Mouse (Mus musculus) neural tube, embryonic 11.5 days (tissue): ENCODE data around the gene Sst. TPM values are rescaled to one million over a fixed set of nuclear protein-coding genes. Genes with fewer than 3 reads are reported as not detected.

Experiments
- ATAC-seq: fragments of 200-750 bp; cut with Nextera tagmentation; 2 replicates; pipeline ENCODE4 v1.8.0; 2017; ENCODE audit warnings: moderate number of reproducible peaks, mild to moderate bottlenecking, moderate TSS enrichment, moderate library complexity; ENCODE audit not compliant: insufficient read depth, low FRiP score, low TSS enrichment
- DNase-seq: peaks from one replicate; pipeline ENCODE4 v3.0.0-alpha.2; 2015; ENCODE audit warnings: low spot score
- H3K27ac ChIP-seq: fragments of 300-500 bp; sonication (generic); 2 replicates; pipeline ENCODE4 v1.5.1; 2014; ENCODE audit warnings: low read depth, mild to moderate bottlenecking, low read length
- H3K27me3 ChIP-seq: fragments of 300-500 bp; sonication (generic); 2 replicates; pipeline ENCODE4 v1.6.1; 2014; ENCODE audit warnings: mild to moderate bottlenecking, low read length, mixed read lengths; ENCODE audit not compliant: control insufficient read depth, insufficient read depth
- H3K36me3 ChIP-seq: fragments of 300-500 bp; sonication (generic); 2 replicates; pipeline ENCODE4 v1.6.1; 2014; ENCODE audit warnings: mild to moderate bottlenecking, low read length, moderate library complexity, mixed read lengths; ENCODE audit not compliant: control insufficient read depth, insufficient read depth
- H3K4me1 ChIP-seq: fragments of 300-500 bp; sonication (generic); 2 replicates; pipeline ENCODE4 v1.6.1; 2014; ENCODE audit warnings: low read length, mixed read lengths; ENCODE audit not compliant: control insufficient read depth, insufficient read depth
- H3K4me2 ChIP-seq: fragments of 300-500 bp; sonication (generic); 2 replicates; pipeline ENCODE4 v1.6.1; 2014; ENCODE audit warnings: low read depth, mild to moderate bottlenecking, moderate library complexity
- H3K4me3 ChIP-seq: fragments of 300-500 bp; sonication (generic); 2 replicates; pipeline ENCODE4 v1.5.1; 2014; ENCODE audit warnings: low read depth, low read length
- H3K9ac ChIP-seq: fragments of 300-500 bp; sonication (generic); 2 replicates; pipeline ENCODE4 v1.6.1; 2014; ENCODE audit warnings: mild to moderate bottlenecking, low read length
- H3K9me3 ChIP-seq: fragments of 300-500 bp; sonication (generic); 2 replicates; pipeline ENCODE4 v1.6.1; 2016; ENCODE audit warnings: low read length; ENCODE audit not compliant: control insufficient read depth
- WGBS: fragments of 180-500 bp; shearing (Covaris S2); extraction: QIAGEN DNeasy Blood & Tissue Kit; methylation state at CpG from one replicate; pipeline ENCODE4 v1.1.7; 2014; 5-methylcytosine and 5-hydroxymethylcytosine counted together
- polyA plus RNA-seq: library from polyadenylated mRNA; unstranded; fragments of >200 nt; fragmentation: Nextera tagmentation; extraction: Ambion mirVana; gene quantifications from 2 replicates; pipeline ENCODE4 v1.2.1, GENCODE M21; 2014

The Sst gene
- 97.3 and 106 TPM in 2 replicates for polyA plus RNA-seq

- Histone ChIP-seq H3K27me3 (peaks cover 20% of the 10 kb centered on the region), H3K4me2 (peak within 1 kb of the TSS; percentile 36), H3K9me3 (no peaks in the 10 kb centered on the region), H3K36me3 (no peaks in the 10 kb centered on the region), H3K4me1 (no peaks in the 10 kb centered on the region), H3K9ac (peak within 1 kb of the TSS; percentile 18; the same call in 1 of the 2 replicates), H3K4me3 (peak within 1 kb of the TSS; percentile 18), H3K27ac (no peak within 1 kb of the TSS)
- WGBS: 6% methylated on average over 26 of the region's 26 CpGs
- no peak for ATAC-seq
- peak; percentile 34 for DNase-seq
Measured at GRCm38 (mm10) chr16:23890636-23891035, at the start of gene Sst. TSS of gene Sst (minus strand) at chr16:23890958.

GRCm38 (mm10) chr16:23934397-23934796 lies 43.6 kb upstream of the Sst start:
- 84% methylated on average over 2 of the region's 2 CpGs for WGBS
- no peak overlapping the region for H3K27ac ChIP-seq
- no peak overlapping the region for H3K9ac ChIP-seq
- no peaks in the 10 kb centered on the region for H3K27me3 ChIP-seq
- H3K4me2 ChIP-seq: no peak overlapping the region
- H3K4me1 ChIP-seq: no peaks in the 10 kb centered on the region
- H3K9me3 ChIP-seq: no peaks in the 10 kb centered on the region
- no peak for DNase-seq
- H3K36me3 ChIP-seq: no peaks in the 10 kb centered on the region
- ATAC-seq: no peak
- H3K4me3 ChIP-seq: no peak overlapping the region

DNA sequence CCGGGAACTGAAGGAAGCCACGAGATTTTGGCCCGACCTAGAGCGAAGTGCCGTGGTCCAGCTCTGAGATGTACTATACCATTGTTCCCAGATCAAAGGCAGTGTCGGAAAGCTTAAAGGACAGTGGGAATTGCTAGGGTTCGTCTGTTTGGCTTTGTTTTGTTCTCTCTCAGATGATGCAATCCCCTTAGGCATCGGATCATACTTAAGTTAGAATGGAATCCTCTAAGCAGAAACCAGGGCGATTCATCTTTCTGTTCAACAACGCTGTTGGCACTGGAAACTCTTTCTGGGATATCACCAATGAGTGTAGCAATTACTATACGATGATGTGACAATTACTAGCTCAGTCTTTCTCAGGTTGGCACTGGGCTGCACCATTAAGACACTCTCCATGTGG lies 41.5 kb upstream of the Sst start, which contains the start of gene Rtp2:
Gene Rtp2, minus strand, starts transcription at position 101 of the 400 bp plus-strand sequence.
- DNase-seq (no peak), ATAC-seq (no peak)
- H3K4me2 ChIP-seq: no peak within 1 kb of the TSS
- no peaks in the 10 kb centered on the region for H3K27me3 ChIP-seq
- no peak within 1 kb of the TSS for H3K27ac ChIP-seq
- no peak within 1 kb of the TSS for H3K9ac ChIP-seq
- no peaks in the 10 kb centered on the region for H3K4me1 ChIP-seq
- H3K4me3 ChIP-seq: no peak within 1 kb of the TSS
- H3K36me3 ChIP-seq: no peaks in the 10 kb centered on the region
- WGBS: 71% methylated on average over 11 of the region's 11 CpGs
- H3K9me3 ChIP-seq: no peaks in the 10 kb centered on the region

DNA sequence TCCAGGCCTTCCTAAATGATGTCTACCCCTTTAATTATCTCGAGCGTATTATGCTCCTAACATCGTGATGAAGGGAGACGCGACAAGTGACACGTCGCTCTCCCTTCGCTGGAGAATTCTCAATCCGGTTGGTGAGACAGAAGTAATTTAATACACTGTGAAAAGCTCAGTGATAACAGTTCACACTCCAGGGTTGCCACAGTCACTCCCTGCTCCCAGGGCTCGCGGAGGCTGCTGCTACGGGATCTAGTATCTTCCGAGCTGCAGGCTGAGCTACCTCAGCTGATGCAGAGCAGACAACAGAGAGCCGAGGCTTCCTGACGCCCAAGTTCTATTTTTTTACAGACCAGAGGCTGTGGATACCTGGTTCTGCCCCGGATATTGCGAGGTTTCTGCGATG lies 40.5 kb upstream of the Sst start:
- DNase-seq (no peak), ATAC-seq (no peak)
- H3K27me3 ChIP-seq: no peaks in the 10 kb centered on the region
- H3K36me3 ChIP-seq: no peaks in the 10 kb centered on the region
- H3K4me2 ChIP-seq: no peak overlapping the region
- no peaks in the 10 kb centered on the region for H3K4me1 ChIP-seq
- H3K27ac ChIP-seq: no peak overlapping the region
- H3K9me3 ChIP-seq: no peaks in the 10 kb centered on the region
- no peak overlapping the region for H3K9ac ChIP-seq
- 82% methylated on average over 18 of the region's 18 CpGs for WGBS
- no peak overlapping the region for H3K4me3 ChIP-seq

DNA sequence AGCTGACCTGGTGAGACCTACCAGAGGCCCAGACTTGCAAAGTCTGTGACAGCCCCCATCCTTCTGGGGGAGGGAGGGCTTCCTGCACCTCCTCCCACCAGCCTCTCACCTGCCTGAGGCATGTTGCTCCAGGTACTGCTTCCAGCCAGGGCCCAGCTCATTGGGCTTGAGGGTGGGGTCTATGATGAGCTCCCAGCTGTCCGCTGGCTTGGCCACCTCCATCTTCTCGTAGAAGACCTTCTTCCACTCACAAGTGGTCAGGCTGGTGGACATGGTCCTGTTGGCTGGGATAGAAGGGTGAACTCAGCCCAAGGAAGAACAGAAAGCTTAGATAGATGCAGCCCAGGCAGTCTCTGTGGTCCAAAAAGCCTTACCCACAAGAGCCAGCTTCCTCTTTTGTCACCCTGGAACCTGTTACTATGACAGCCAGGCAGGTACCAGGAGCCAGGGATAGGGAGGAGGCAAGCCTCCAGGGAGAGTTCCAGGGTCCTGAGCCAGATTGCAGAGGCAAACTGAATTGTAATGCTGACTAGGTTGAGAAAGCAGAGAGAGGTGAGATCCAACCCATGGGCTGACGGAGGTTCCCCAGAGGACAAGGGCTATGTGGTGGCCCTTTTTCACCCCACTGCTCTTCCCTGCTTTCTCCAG lies 39.8 kb upstream of the Sst start:
- DNase-seq: no peak
- 85% methylated on average over 3 of the region's 3 CpGs for WGBS

DNA sequence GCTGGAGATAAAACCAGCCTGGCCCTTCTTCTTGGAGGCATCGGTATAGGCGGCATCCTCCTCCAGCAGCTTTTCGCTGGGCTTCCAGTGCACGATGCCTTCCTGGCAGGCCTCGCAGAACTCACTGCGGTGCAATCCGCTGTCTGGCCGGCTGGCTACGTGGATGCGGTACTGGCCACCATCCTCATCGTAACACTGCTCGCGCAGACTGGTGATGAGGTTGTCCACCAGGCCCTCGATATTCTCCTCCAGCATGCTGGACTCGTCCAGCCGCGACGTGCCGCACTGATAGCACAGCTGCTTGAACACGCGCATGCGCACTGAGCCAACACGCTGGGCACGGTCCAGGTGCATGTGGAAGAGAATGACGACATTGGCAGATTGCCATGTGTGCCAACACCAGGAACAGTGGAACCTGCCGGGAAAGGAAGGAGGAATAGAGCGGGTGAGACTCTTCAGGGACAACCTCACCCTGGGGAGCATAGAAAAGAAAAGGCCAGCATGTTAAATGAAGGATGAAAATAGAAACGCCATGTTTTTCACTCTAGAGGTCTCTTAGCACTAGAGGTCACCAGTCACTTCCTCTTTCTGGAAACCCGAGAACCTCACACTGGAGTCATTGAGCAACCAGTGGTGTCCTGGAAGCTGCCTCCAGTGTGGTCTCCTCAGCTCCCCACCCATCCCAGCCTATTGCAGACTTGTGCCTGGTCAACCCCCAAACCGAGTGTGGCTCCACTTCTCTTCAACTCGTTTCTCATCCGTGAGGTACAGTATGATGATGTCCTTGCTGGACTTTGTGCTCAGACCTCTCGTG lies 36.8 kb upstream of the Sst start:
- Histone ChIP-seq H3K9me3 (no peaks in the 10 kb centered on the region), H3K4me1 (no peaks in the 10 kb centered on the region), H3K4me3 (no peak overlapping the region), H3K36me3 (no peaks in the 10 kb centered on the region), H3K27me3 (no peaks in the 10 kb centered on the region), H3K9ac (no peak overlapping the region), H3K27ac (no peak overlapping the region), H3K4me2 (no peak overlapping the region)
- 90% methylated on average over 33 of the region's 33 CpGs for WGBS
- DNase-seq: no peak
- ATAC-seq: no peak

More for the DNA sequence above, 39.8 kb upstream of the Sst start:
- Histone ChIP-seq H3K4me2 (no peak overlapping the region), H3K9ac (no peak overlapping the region), H3K4me1 (no peaks in the 10 kb centered on the region), H3K4me3 (no peak overlapping the region), H3K36me3 (no peaks in the 10 kb centered on the region), H3K9me3 (no peaks in the 10 kb centered on the region), H3K27ac (no peak overlapping the region), H3K27me3 (no peaks in the 10 kb centered on the region)
- no peak for ATAC-seq

- ATAC-seq: no peak
- no peaks in the 10 kb centered on the region for H3K36me3 ChIP-seq
- H3K4me1 ChIP-seq: no peaks in the 10 kb centered on the region
- no peak for DNase-seq
- H3K4me3 ChIP-seq: no peak overlapping the region
- H3K9me3 ChIP-seq: no peaks in the 10 kb centered on the region
- no peak overlapping the region for H3K27ac ChIP-seq
- no peak overlapping the region for H3K9ac ChIP-seq
- no peaks in the 10 kb centered on the region for H3K27me3 ChIP-seq
- 96% methylated on average over 1 of the region's 1 CpGs for WGBS
- H3K4me2 ChIP-seq: no peak overlapping the region
Measured at GRCm38 (mm10) chr16:23922906-23923305, 32.1 kb upstream of the Sst start.

DNA sequence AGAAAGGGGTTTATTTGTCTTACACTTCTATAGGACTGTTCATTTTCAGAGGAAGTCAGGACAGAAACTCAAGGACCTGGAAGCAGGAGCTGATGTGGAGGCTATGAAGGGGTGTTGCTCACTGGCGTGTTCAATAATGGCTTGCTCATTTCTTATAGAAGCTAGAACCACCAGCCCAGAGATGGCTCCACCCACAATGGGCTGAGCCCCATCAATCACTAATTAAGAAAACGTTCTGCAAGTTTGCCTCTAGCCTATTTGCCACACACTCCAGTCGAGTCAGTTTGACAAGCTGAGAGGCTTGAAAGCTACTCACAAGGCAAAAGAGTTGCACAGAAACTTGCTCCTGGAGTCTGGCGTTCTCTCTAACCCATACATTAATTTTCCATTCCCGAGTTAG lies 30.9 kb upstream of the Sst start:
- Histone ChIP-seq H3K9me3 (no peaks in the 10 kb centered on the region), H3K4me1 (no peaks in the 10 kb centered on the region), H3K27ac (no peak overlapping the region), H3K36me3 (no peaks in the 10 kb centered on the region), H3K27me3 (no peaks in the 10 kb centered on the region), H3K4me3 (no peak overlapping the region), H3K4me2 (no peak overlapping the region), H3K9ac (no peak overlapping the region)
- 76% methylated on average over 5 of the region's 5 CpGs for WGBS
- ATAC-seq (no peak), DNase-seq (no peak)

- Histone ChIP-seq H3K4me2 (no peak overlapping the region), H3K4me3 (no peak overlapping the region), H3K9ac (no peak overlapping the region), H3K9me3 (no peaks in the 10 kb centered on the region), H3K4me1 (no peaks in the 10 kb centered on the region), H3K27me3 (no peaks in the 10 kb centered on the region), H3K27ac (no peak overlapping the region), H3K36me3 (no peaks in the 10 kb centered on the region)
- DNase-seq (no peak), ATAC-seq (no peak)
- 84% methylated on average over 2 of the region's 2 CpGs for WGBS
Measured at GRCm38 (mm10) chr16:23919418-23919817, 28.7 kb upstream of the Sst start.
